Mouse (Mus musculus) forebrain, postnatal 0 days (tissue): ENCODE results near the gene Sfxn2. TPM values are rescaled to one million over a fixed set of nuclear protein-coding genes. Genes with fewer than 3 reads are reported as not detected.
A peak's percentile ranks its signal among the peaks of the same experiment; 100 is the strongest.
"Not testable (repeated sequence)": the region's sequence is repeated elsewhere in the genome, so short reads cannot be mapped to it uniquely, and the experiment has no call there.

ENCODE experiments used
- ATAC-seq: fragments of 200-750 bp; cut with Nextera tagmentation; 2 replicates; pipeline ENCODE4 v1.8.0; 2017; ENCODE audit warnings: mild to moderate bottlenecking, moderate library complexity
- DNase-seq: peaks from one replicate; pipeline ENCODE4 v3.0.0-alpha.2; 2015
- H3K27ac ChIP-seq: fragments of 300-500 bp; sonication (generic); 2 replicates; pipeline ENCODE4 v1.5.1; 2014; ENCODE audit warnings: low read depth, mild to moderate bottlenecking, antibody characterized with exemption, low read length, moderate library complexity, mixed read lengths
- H3K27me3 ChIP-seq: fragments of 300-500 bp; sonication (generic); 2 replicates; pipeline ENCODE4 v1.6.1; 2014; ENCODE audit warnings: mild to moderate bottlenecking, low read length, mixed read lengths; ENCODE audit not compliant: insufficient read depth
- H3K36me3 ChIP-seq: fragments of 300-500 bp; sonication (generic); 2 replicates; pipeline ENCODE4 v1.6.1; 2014; ENCODE audit warnings: mild to moderate bottlenecking, moderate library complexity; ENCODE audit not compliant: insufficient read depth
- H3K4me1 ChIP-seq: fragments of 300-500 bp; sonication (generic); 2 replicates; pipeline ENCODE4 v1.6.1; 2014; ENCODE audit warnings: antibody characterized with exemption; ENCODE audit not compliant: insufficient read depth
- H3K4me2 ChIP-seq: fragments of 300-500 bp; sonication (generic); 2 replicates; pipeline ENCODE4 v1.6.1; 2014; ENCODE audit warnings: low read depth, mild to moderate bottlenecking, moderate library complexity
- H3K4me3 ChIP-seq: fragments of 300-500 bp; sonication (generic); 2 replicates; pipeline ENCODE4 v1.5.1; 2014; ENCODE audit warnings: low read depth, low read length, mixed read lengths
- H3K9ac ChIP-seq: fragments of 300-500 bp; sonication (generic); 2 replicates; pipeline ENCODE4 v1.6.1; 2014; ENCODE audit warnings: mild to moderate bottlenecking
- H3K9me3 ChIP-seq: fragments of 300-500 bp; sonication (generic); 2 replicates; pipeline ENCODE4 v1.6.1; 2016; ENCODE audit warnings: low read length
- CTCF ChIP-seq: sonication (generic); IDR thresholded peaks from 2 replicates; pipeline ENCODE4 v1.5.1; 2016; ENCODE audit warnings: antibody characterized with exemption, control low read depth, low read depth
- WGBS: fragments of 180-500 bp; shearing (Covaris S2); extraction: QIAGEN DNeasy Blood & Tissue Kit; methylation state at CpG from one replicate; pipeline ENCODE4 v1.1.7; 2014; 5-methylcytosine and 5-hydroxymethylcytosine counted together
- polyA plus RNA-seq: library from polyadenylated mRNA; unstranded; fragments of >200 nt; fragmentation: Nextera tagmentation; extraction: Ambion mirVana; gene quantifications from 2 replicates; pipeline ENCODE4 v1.2.1, GENCODE M21; 2015
- total RNA-seq: library from RNA; depleted of rRNA; stranded (reverse); fragments of >200 nt; gene quantifications from 2 replicates; pipeline ENCODE4 v1.2.3, GENCODE M21; 2014

Gene Sfxn2
- total and polyA plus RNA-seq, 2 experiments from 2014 or later: 10.6 to 12.6 TPM

DNA sequence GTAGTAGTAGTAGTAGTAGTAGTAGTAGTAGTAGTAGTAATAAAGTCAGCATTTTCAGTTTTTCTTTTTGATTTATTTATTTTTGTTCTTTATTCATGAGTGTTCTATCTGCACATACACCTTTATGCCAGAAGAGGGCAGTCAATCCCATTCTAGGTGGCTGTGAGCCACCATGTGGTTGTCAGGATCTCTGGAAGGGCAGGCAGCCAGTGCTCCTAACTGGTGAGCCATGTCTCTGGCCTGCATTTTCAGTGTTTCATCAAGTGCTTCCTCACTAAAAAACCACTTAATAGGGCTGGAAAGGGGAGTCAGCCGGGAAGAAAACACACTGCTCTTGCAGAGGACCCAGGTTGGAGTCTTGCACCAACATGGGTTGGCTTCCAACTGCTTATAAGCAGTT, 11.0 kb upstream of the Sfxn2 start:
- Histone ChIP-seq H3K27me3 (no peaks in the 10 kb centered on the region), H3K9ac (no peak overlapping the region), H3K9me3 (no peaks in the 10 kb centered on the region), H3K36me3 (peaks cover 9% of the 10 kb centered on the region; the same call in 1 of the 2 replicates), H3K4me3 (no peak overlapping the region), H3K27ac (peak overlapping the region; percentile 36; the same call in 1 of the 2 replicates), H3K4me2 (no peak overlapping the region), H3K4me1 (0 out of 2 replicates have a peak, but pooled peaks cover 3% of the 10 kb centered on the region)
- 28% methylated on average over 1 of the region's 1 CpGs for WGBS
- ATAC-seq: peak; percentile 55
- TF ChIP-seq CTCF: peak; percentile 81
- DNase-seq: peak; percentile 80

DNA sequence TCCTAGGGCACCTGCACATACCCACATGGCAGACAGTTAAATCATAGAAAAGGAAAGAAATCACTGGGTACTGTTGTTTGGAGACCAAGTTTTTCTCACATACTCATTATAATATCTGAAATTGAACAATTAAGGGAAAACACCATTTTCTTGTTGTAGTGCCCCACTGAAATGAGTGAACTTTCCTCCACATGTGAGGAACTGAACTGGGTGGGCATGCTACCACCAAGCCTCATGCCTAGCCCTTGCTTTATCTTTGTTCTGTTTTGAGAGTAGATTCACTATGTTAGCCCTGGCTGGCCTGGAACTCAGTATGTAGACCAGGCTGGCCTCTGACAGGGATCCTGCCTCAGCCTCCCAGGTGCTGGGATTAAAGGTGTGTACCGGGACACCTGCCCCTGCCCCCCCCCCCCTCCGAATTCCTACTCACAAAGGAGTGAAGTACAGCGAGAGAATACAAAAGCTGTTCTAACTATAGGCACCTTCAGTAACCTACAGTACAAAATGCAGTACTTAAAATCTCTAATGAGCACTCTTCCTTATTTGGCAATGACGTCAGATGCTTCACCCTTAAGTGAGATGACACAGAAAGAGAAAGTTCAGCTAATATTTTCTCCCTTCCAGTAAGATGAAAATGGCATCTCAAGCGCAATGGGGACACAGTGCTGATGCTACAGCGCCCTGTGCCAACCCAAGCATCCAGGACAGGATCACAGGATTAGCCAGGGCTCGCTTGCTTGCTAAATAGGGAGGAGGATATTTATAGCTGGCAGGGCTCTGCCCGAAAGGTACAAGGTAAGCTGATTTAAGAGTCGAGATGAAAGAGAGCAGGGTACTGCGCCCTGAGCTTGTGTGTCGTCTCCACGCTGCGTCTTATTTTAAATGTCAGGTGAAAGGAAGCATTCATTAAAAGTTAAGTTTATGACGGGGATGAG, 10.3 kb upstream of the Sfxn2 start:
- no peaks in the 10 kb centered on the region for H3K9me3 ChIP-seq
- 0 out of 2 replicates have a peak, but pooled peaks cover 3% of the 10 kb centered on the region for H3K4me1 ChIP-seq
- H3K27me3 ChIP-seq: no peaks in the 10 kb centered on the region
- H3K36me3 ChIP-seq: peaks cover 4% of the 10 kb centered on the region; the same call in 1 of the 2 replicates
- H3K9ac ChIP-seq: no peak overlapping the region
- TF ChIP-seq CTCF: no peak
- H3K27ac ChIP-seq: peak overlapping the region; percentile 36
- WGBS: 82% methylated on average over 14 of the region's 14 CpGs
- H3K4me2 ChIP-seq: no peak overlapping the region
- ATAC-seq (no peak), DNase-seq (no peak)
- H3K4me3 ChIP-seq: no peak overlapping the region

DNA sequence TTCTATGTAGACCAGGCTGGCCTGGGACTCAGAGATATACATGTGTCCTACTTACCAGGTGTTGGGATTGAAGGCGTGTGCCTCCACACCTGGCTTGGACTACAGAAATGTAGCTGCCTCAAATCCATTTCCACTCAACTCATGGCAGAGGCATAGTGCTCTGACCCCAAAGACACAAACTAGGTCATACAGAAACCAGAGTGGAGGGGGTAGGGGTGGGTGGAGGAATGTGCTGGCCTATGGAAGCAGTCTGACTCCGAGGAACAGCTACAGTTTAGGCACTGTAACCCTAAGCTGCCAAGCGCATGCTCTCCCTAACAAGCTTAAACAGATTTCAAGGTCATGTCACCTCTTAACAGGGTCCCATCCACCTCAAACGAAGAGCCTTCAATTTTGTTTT, 9.6 kb upstream of the Sfxn2 start:
- no peak for TF ChIP-seq CTCF
- no peaks in the 10 kb centered on the region for H3K27me3 ChIP-seq
- ATAC-seq: no peak
- no peak overlapping the region for H3K27ac ChIP-seq
- H3K9ac ChIP-seq: no peak overlapping the region
- no peaks in the 10 kb centered on the region; the same call in 1 of the 2 replicates for H3K36me3 ChIP-seq
- 0 out of 2 replicates have a peak, but pooled peaks cover 3% of the 10 kb centered on the region for H3K4me1 ChIP-seq
- H3K4me2 ChIP-seq: no peak overlapping the region
- no peaks in the 10 kb centered on the region for H3K9me3 ChIP-seq
- DNase-seq: no peak
- no peak overlapping the region for H3K4me3 ChIP-seq
- 79% methylated on average over 4 of the region's 4 CpGs for WGBS

DNA sequence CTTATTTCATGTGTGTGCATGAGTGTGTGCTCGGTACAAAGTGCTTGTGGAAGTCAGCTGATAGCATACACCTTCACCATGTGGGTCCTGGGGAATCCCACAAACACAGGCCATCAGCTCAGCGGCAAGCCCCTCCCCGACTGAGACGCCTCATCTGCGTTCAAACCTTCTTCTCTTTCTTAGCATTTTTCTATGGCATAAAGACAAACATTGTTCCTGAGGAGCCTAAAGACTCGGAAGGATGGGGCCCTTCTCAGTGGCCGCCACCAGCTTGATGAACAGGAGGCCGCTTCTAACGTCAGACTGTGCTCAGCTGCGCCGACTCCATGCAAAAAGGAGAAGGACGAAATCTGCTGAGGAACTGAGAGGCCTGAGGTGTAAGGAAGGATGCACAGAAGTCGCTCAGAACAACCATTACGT, 9.1 kb upstream of the Sfxn2 start:
- Histone ChIP-seq H3K4me3 (no peak overlapping the region), H3K9me3 (no peaks in the 10 kb centered on the region), H3K36me3 (no peaks in the 10 kb centered on the region; the same call in 1 of the 2 replicates), H3K27ac (no peak overlapping the region), H3K4me1 (0 out of 2 replicates have a peak, but pooled peaks cover 3% of the 10 kb centered on the region), H3K27me3 (no peaks in the 10 kb centered on the region), H3K9ac (no peak overlapping the region), H3K4me2 (no peak overlapping the region)
- no peak for TF ChIP-seq CTCF
- DNase-seq: no peak
- 64% methylated on average over 14 of the region's 14 CpGs for WGBS
- no peak for ATAC-seq

DNA sequence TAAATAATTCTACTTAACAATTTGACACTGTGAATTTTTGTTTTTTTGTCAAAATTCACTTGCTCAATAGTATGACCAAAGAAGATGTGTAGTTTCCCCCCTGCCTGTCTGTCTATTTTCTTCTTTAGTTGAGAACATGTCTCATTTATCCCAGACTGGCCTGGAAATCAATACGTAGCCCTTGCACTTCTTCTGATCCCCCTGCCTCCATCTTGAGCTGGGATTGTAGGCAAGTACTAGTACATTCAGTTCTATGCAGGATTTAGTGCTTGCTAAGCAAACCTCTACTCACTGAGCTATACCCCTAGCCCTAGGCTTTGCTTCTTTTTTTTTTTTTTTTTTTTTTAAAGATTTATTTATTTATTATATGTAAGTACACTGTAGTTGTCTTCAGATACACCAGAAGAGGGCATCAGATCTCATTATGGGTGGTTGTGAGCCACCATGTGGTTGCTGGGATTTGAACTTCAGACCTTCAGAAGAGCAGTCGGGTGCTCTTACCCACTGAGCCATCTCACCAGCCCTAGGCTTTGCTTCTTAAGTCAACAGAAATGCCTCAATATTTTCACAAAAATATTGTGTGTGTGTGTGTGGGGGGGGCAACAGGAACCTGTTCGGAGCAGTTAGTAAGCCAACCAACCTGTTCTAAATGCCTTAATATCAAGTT, 1.8 kb upstream of the Sfxn2 start:
- H3K9me3 ChIP-seq, H3K9ac ChIP-seq, H3K27me3 ChIP-seq, H3K4me1 ChIP-seq, DNase-seq, H3K36me3 ChIP-seq, ATAC-seq: not testable (repeated sequence)
- Histone ChIP-seq H3K4me3 (peak overlapping the region; percentile 62), H3K27ac (0 out of 2 replicates have a peak overlapping the region, but pooled peaks have one; percentile 35), H3K4me2 (peak overlapping the region; percentile 58)
- 69% methylated on average over 3 of the region's 3 CpGs for WGBS

DNA sequence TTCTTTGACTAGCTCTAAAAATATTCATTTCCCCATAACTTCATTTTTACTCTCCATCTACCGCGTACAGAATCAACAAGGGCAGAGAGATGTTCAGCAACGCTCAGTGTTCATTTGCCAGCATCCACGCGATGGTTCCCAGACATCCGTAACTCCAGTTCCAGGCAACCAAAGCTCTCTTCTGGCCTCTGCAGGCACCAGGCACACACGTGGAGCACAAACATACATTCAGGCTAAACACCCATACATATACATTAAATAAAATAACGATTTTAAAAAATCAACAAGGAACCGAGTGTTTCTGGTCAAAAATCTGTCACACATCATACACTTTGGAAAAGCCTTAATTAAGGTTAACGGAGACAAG, 1.3 kb upstream of the Sfxn2 start:
- Histone ChIP-seq H3K4me3 (peak overlapping the region; percentile 62), H3K4me1 (peaks cover 8% of the 10 kb centered on the region; the same call in 1 of the 2 replicates), H3K27ac (0 out of 2 replicates have a peak overlapping the region, but pooled peaks have one; percentile 78), H3K9ac (peak overlapping the region; percentile 73), H3K36me3 (no peaks in the 10 kb centered on the region), H3K9me3 (no peaks in the 10 kb centered on the region), H3K4me2 (peak overlapping the region; percentile 58), H3K27me3 (no peaks in the 10 kb centered on the region)
- 7% methylated on average over 10 of the region's 10 CpGs for WGBS
- DNase-seq (peak; percentile 35), ATAC-seq (no peak)
- no peak for TF ChIP-seq CTCF
